Mouse (Mus musculus) urinary bladder, adult 18-20 months (tissue): Measurements from ENCODE around the gene Fgfr2.
"Not testable (repeated sequence)": the region's sequence is repeated elsewhere in the genome, so short reads cannot be mapped to it uniquely, and the experiment has no call there.

ENCODE experiments used
- DNase-seq, 2 experiments: peaks; one replicate each; pipeline ENCODE4 v3.0.0; 2022; ENCODE audit warnings: low spot score in 2 of 2, mixed read lengths in 2 of 2

Gene Fgfr2

DNA sequence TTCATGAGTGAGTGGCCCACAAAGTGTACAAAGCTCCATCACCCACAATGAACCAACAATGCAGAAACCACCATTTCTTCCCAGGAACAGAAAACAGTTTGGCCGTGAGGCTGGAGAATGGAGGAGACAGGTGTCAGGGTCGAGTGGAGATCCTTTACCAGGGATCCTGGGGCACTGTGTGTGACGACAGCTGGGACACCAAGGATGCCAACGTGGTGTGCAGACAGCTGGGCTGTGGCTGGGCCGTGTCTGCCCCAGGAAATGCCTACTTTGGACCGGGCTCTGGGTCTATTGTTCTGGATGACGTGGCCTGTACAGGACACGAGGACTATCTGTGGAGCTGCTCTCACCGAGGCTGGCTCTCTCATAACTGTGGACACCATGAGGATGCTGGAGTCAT is 2040.7 kb downstream of the Fgfr2 start:
- not testable (repeated sequence) for DNase-seq

- DNase-seq = no peak
These were observed 2047.2 kb downstream of the Fgfr2 start for GRCm38 (mm10) chr7:131075956-131076355.

- DNase-seq = not testable (repeated sequence)
These were observed 2049.1 kb downstream of the Fgfr2 start for GRCm38 (mm10) chr7:131074098-131074497.

DNA sequence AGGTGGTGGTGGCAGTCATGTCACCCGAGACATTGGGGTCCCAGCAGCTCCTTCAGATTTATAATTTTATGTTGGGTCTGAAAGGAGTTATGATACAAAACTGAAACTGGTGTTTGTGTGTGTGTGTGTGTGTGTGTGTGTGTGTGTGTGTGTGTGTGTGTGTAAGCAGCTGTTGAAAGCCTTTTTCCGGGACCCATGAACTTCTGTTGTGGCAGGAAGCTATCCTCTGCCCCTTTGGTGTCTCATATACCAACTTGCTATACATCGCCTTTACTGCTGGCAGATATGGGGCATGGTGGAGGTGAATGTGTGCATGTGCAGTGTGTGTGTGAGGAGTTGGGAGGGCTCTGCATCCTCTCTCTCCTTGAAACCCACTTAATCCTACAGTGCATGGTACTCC is 2049.7 kb downstream of the Fgfr2 start:
- DNase-seq = not testable (repeated sequence)

GRCm38 (mm10) chr7:131068191-131068590 is 2055.0 kb downstream of the Fgfr2 start:
- DNase-seq = peak in 1 of 2 experiments; percentile 6

GRCm38 (mm10) chr7:131062541-131062940 is 2060.6 kb downstream of the Fgfr2 start:
- no peak for DNase-seq

DNA sequence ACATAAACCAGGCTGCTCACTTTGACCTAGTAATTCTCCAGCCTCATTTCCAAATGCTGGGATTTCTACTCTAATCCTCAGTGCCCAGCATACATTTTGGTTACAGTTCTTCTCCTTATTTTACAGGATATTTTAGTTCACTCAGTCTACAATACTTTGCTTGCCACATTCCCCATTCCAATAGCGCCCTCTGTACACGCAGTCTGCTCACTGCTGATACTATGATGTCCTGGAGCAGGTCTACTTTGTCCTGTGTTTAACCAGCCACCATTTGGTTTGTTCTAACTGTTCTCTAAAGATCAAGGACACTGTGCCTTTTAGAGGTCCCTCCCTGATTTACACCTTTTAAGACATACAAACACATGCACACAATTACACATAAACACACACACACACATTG is 2063.3 kb downstream of the Fgfr2 start:
- DNase-seq = not testable (repeated sequence)

DNA sequence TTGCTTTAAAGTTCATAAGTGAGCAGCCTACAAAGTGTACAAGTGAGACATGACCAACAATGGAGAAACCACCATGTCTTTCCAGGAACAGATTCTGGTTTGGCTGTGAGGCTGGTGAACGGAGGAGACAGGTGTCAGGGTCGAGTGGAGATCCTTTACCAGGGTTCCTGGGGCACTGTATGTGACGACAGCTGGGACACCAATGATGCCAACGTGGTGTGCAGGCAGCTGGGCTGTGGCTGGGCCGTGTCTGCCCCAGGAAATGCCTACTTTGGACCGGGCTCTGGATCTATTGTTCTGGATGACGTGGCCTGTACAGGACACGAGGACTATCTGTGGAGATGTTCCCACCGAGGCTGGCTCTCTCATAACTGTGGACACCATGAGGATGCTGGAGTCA is 2065.2 kb downstream of the Fgfr2 start:
- not testable (repeated sequence) for DNase-seq

GRCm38 (mm10) chr7:131054808-131055370 is 2068.3 kb downstream of the Fgfr2 start:
- DNase-seq = no peak

GRCm38 (mm10) chr7:131049829-131050228 is 2073.3 kb downstream of the Fgfr2 start:
- DNase-seq = not testable (repeated sequence)

DNA sequence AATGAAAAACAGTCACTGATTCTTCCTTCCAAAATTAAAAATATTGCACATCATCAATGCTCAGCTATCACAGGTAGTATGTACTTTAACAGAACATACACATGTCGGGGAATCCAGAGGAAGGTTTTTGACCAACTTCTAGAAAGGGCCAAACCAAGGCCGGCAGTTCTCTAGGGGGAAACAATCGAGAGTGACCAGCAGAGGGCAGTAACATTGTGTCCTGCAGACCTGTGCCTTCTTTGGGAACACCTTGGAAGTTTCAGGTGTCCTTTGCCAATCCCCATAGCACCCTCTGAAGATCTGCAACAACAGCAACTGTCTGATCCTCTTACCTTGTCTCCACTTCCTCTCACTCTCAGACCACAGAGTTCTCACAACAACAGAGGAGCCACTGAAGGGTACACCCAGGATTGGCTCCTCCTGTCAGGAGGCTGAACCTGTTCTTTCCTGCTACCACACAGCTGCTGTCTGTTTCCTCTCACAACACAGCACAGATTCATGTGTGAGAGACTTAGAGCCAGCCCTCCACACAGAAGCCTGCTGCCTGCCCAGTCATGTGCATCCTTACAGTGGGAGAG is 2077.8 kb downstream of the Fgfr2 start:
- not testable (repeated sequence) for DNase-seq

DNA sequence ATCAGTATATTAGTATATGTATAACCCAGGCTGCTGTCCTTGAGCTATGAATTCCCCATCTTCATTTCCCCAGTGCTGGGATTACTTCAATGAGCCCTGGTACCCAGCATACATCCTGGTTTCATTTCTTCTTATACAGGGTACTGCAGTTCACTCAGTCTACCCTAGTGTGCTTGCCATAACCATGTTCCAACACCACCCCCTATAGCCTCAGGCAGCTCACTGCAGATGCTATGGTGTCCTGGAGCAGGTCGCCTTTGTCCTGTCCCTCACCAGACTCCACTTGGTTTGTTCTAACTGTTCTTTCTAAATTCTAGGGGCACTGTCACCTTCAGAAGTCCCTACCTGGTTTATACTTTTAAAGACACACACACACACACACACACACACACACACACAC is 2080.5 kb downstream of the Fgfr2 start:
- no peak for DNase-seq

DNA sequence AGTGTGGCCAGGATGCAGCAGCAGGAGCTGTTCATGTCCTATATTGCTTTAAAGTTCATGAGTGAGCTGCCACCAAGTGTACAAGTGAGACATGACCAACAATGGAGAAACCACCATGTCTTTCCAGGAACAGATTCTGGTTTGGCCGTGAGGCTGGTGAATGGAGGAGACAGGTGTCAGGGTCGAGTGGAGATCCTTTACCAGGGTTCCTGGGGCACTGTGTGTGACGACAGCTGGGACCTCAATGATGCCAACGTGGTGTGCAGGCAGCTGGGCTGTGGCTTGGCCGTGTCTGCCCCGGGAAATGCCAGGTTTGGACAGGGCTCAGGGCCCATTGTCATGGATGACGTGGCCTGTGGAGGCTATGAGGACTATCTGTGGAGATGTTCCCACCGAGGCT is 2082.4 kb downstream of the Fgfr2 start:
- DNase-seq = not testable (repeated sequence)

GRCm38 (mm10) chr7:131037083-131037482 is 2086.1 kb downstream of the Fgfr2 start:
- DNase-seq = no peak

DNA sequence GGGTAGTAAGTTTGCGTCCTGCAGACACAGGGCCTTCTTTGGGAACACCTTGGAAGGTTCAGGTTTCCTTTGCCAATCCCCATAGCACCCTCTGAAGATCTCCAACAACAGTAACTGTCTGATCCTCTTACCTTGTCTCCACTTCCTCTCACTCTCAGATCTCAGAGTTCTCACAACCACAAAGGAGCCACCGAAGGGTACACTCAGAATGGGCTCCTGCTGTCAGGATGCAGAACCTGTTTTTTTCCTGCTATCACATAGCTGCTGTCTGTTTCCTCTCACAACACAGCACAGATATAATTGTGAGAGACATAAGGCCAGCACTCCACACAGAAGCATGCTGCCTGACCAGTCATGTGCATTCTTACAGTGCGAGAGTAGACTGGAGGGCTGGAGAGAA is 2086.8 kb downstream of the Fgfr2 start:
- DNase-seq = no peak

GRCm38 (mm10) chr7:131031755-131032154 is 2091.4 kb downstream of the Fgfr2 start, which contains the start of gene Dmbt1:
Gene Dmbt1, plus strand, starts transcription at chr7:131032053.
- no peak for DNase-seq

DNA sequence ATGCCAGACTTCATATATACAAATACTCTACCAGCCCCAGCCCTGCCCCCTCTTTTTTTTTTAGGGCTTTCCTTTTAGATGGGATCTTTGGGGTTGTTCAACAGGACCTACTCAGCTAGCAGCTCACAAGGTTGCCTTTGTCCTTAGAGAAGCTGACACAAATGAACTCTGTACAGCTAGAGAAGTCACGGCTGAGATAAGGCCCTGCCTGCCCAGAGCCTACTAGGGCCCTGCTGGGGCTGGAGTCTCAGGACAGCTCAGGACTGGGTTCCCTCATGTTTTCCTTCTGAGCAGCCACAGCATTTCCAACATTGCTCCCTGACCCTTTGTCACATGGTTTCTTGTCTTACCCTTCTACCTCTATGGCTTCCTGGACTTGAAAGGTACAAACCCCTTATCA is 2095.6 kb downstream of the Fgfr2 start:
- DNase-seq = no peak

GRCm38 (mm10) chr7:131024807-131025206 is 2098.3 kb downstream of the Fgfr2 start:
- DNase-seq = no peak

DNA sequence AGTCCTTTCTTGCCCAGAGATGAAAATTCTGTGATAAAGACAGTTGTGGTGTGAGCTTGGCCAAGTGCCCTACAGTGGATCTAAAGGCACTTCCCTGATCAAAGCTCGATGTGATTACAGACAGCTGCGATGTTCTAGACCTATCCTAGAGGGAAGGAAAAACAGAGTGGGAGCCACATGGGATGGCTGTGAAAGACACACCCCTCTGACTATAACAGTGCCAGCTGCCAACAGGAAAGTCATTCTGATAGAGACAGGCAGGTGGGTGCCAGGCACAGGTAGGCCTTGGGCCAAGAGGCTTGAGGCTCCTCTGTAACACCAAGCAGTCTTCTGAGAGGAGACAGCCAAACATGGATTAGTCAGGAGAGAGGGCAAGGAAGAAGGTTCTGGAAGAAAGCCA is 2104.0 kb downstream of the Fgfr2 start:
- no peak for DNase-seq

- DNase-seq = peak in 1 of 2 experiments; percentile 6
These were observed 2111.2 kb downstream of the Fgfr2 start for GRCm38 (mm10) chr7:131011901-131012300.

DNA sequence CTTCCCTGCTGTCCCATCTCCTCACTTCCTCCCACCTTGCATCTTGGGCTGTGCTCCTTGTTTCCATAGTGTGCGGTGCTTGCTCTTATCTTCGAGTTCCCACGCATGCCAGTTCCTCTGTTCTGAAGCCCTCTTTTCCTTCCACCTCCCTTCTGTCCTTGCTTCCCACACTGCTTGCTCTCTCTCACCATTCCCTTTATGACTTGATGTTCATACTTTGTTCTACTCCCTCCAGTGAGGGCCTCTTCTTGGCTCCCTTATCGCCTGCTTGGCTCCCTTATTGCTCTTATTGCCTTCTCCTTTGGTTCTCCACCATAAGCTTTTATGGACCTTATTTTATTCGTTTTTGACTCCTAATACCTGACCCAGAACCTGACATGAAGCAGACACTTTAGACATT is 2114.0 kb downstream of the Fgfr2 start:
- DNase-seq = no peak

DNA sequence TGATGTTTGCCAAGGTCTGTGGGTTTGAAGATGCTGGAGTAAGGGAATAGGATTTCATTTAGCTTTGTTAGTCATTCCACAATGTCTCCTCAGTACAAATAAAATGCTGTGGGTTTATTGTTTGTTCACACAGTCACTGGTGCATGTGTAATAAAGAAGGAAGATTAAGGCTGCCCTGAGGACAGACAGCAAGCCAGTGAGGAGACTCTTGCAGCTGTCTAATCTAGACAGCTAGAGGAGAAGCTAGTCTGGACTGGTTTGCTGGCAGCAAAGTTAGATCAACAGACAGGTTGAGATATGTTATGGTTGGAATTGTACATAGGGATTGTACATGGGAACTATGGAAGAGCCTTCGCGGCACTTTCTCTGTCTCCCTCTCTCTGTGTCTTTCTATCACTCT is 2115.9 kb downstream of the Fgfr2 start:
- DNase-seq = no peak

DNA sequence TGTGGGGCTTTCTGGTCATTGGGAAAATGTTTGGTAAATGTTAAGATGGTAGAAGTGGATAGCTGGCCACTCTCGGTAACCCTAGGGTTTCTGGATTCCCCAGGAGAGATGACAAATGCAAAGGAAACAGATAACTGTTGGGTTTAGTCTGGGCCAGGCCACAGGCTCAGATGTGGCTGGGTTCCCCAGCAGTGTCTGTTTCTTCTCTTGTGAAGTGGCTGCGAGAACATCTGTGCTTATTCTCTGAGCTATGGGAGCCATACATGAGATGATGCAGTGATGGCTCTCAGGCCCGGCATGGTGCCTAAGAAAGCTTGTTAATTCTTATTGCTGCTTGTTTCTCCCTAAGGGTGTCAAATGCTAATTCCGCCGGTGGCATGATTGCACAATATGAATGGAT is 2119.1 kb downstream of the Fgfr2 start:
- DNase-seq = no peak
